Comparison of ENCODE assay signal across 12 mouse cellular contexts in genomic region chr3:151891336-151891735, GRCm38 (mm10). TPM values are rescaled to one million over a fixed set of nuclear protein-coding genes. Genes with fewer than 3 reads are reported as not detected.
DNase-seq lines count a peak whose midpoint lies in the region; ATAC-seq and TF ChIP-seq lines count a peak whose summit lies in the region.
"Had no signal": no experiment of that assay in that cellular context is flagged by ENCODE, and none has a peak within 500 bp of the region (broad histone marks: within the 10 kb centered on the region; RNA-seq: fewer than 3 reads in every experiment).

No protein-coding gene starts in this region.

- WGBS in forebrain, embryonic 10.5 days = 75% methylated on average over 3 of the region's 3 CpGs
- 73% methylated on average over 3 of the region's 3 CpGs for WGBS in forebrain, embryonic 12.5 days
- 55% methylated on average over 3 of the region's 3 CpGs for WGBS in intestine, embryonic 14.5 days
- WGBS in intestine, embryonic 16.5 days = 47% methylated on average over 3 of the region's 3 CpGs
- 62% methylated on average over 3 of the region's 3 CpGs for WGBS in neural tube, embryonic 15.5 days

- no peak for ATAC-seq in forebrain, embryonic 12.5 days (ENCODE audit: low FRiP score)
- no peak for ATAC-seq in intestine, embryonic 14.5 days (replicated peaks; ENCODE audit: low FRiP score, low TSS enrichment, low read depth)
- no peak for ATAC-seq in intestine, embryonic 16.5 days
- ATAC-seq in neural tube, embryonic 15.5 days (ENCODE audit: low FRiP score) = no peak

- no peaks in the 10 kb centered on the region for H3K36me3 ChIP-seq in forebrain, embryonic 10.5 days (replicated peaks)
- no peaks in the 10 kb centered on the region for H3K36me3 ChIP-seq in forebrain, embryonic 12.5 days (replicated peaks)
- no peaks in the 10 kb centered on the region for H3K36me3 ChIP-seq in intestine, embryonic 14.5 days (ENCODE audit: control insufficient read depth, insufficient read depth, low read length)
- no peaks in the 10 kb centered on the region for H3K36me3 ChIP-seq in intestine, embryonic 16.5 days (ENCODE audit: control insufficient read depth, insufficient read depth, low read length)
- H3K36me3 ChIP-seq in neural tube, embryonic 15.5 days = no peaks in the 10 kb centered on the region
- H3K36me3 ChIP-seq: hindbrain, embryonic 12.5 days; liver, embryonic 15.5 days had no signal

- H3K4me1 ChIP-seq in forebrain, embryonic 10.5 days = peaks cover 19% of the 10 kb centered on the region; the same call in 1 of the 2 replicates
- no peaks in the 10 kb centered on the region for H3K4me1 ChIP-seq in forebrain, embryonic 12.5 days
- peaks cover 22% of the 10 kb centered on the region for H3K4me1 ChIP-seq in intestine, embryonic 14.5 days (replicated peaks; ENCODE audit: control insufficient read depth, insufficient read depth, low read length)
- H3K4me1 ChIP-seq in intestine, embryonic 16.5 days (ENCODE audit: control insufficient read depth, insufficient read depth, low read length) = peaks cover 13% of the 10 kb centered on the region
- peaks cover 7% of the 10 kb centered on the region for H3K4me1 ChIP-seq in embryonic fibroblast, embryonic 13.5 days (ENCODE audit: control insufficient read depth, insufficient read depth, low read length)
- H3K4me1 ChIP-seq in neural tube, embryonic 15.5 days = peaks cover 7% of the 10 kb centered on the region
- H3K4me1 ChIP-seq: liver, embryonic 15.5 days had no signal

- H3K9me3 ChIP-seq in forebrain, embryonic 10.5 days = no peaks in the 10 kb centered on the region
- H3K9me3 ChIP-seq in forebrain, embryonic 12.5 days = no peaks in the 10 kb centered on the region
- H3K9me3 ChIP-seq in intestine, embryonic 14.5 days (ENCODE audit: control insufficient read depth, low read length) = no peaks in the 10 kb centered on the region
- H3K9me3 ChIP-seq in intestine, embryonic 16.5 days (ENCODE audit: control insufficient read depth, low read length) = no peaks in the 10 kb centered on the region
- no peaks in the 10 kb centered on the region for H3K9me3 ChIP-seq in neural tube, embryonic 15.5 days (replicated peaks)
- H3K9me3 ChIP-seq: hindbrain, embryonic 12.5 days; liver, embryonic 15.5 days had no signal

- no peak for TF ChIP-seq POLR2A in embryonic fibroblast, embryonic 13.5 days (IDR thresholded peaks at IDR 0.05; ENCODE audit: low read depth, low read length)

- no peak overlapping the region for H3K4me2 ChIP-seq in forebrain, embryonic 12.5 days
- H3K4me2 ChIP-seq in intestine, embryonic 14.5 days (ENCODE audit: low read length) = peak overlapping the region; percentile 25
- no peak overlapping the region for H3K4me2 ChIP-seq in intestine, embryonic 16.5 days (ENCODE audit: low read depth, low read length)
- H3K4me2 ChIP-seq in neural tube, embryonic 15.5 days = no peak overlapping the region
- H3K4me2 ChIP-seq: hindbrain, embryonic 12.5 days; liver, embryonic 15.5 days had no signal

- no peaks in the 10 kb centered on the region for H3K27me3 ChIP-seq in forebrain, embryonic 10.5 days (ENCODE audit: poor library complexity, severe bottlenecking)
- no peaks in the 10 kb centered on the region for H3K27me3 ChIP-seq in forebrain, embryonic 12.5 days
- no peaks in the 10 kb centered on the region for H3K27me3 ChIP-seq in intestine, embryonic 14.5 days (replicated peaks; ENCODE audit: control insufficient read depth, insufficient read depth, low read length)
- H3K27me3 ChIP-seq in intestine, embryonic 16.5 days (replicated peaks; ENCODE audit: control insufficient read depth, insufficient read depth, low read length) = no peaks in the 10 kb centered on the region
- H3K27me3 ChIP-seq in neural tube, embryonic 15.5 days (replicated peaks) = no peaks in the 10 kb centered on the region
- H3K27me3 ChIP-seq: hindbrain, embryonic 12.5 days; liver, embryonic 15.5 days had no signal

- no peak for DNase-seq in forebrain, embryonic 10.5 days (ENCODE audit: extremely low spot score, low spot score)
- DNase-seq in intestine, embryonic 14.5 days (ENCODE audit: low spot score) = no peak
- DNase-seq in 3T3-L1 (ENCODE audit: low read depth, low spot score) = peak; percentile 61
- no peak for DNase-seq in B cell, adult 2 months
- DNase-seq: spleen, adult 18-20 months; thymus, adult 2 months had no signal

- TF ChIP-seq CTCF in embryonic fibroblast, embryonic 13.5 days (IDR thresholded peaks at IDR 0.05; ENCODE audit: borderline replicate concordance, insufficient read depth, low read length) = no peak

- 0 out of 2 replicates have a peak overlapping the region, but pooled peaks have one; percentile 54 for H3K27ac ChIP-seq in forebrain, embryonic 10.5 days
- no peak overlapping the region for H3K27ac ChIP-seq in forebrain, embryonic 12.5 days
- peak overlapping the region; percentile 73 for H3K27ac ChIP-seq in intestine, embryonic 14.5 days (ENCODE audit: low read depth)
- no peak overlapping the region for H3K27ac ChIP-seq in intestine, embryonic 16.5 days (ENCODE audit: low read length)
- peak overlapping the region; percentile 88 for H3K27ac ChIP-seq in embryonic fibroblast, embryonic 13.5 days (ENCODE audit: insufficient read depth, low read length)
- H3K27ac ChIP-seq in neural tube, embryonic 15.5 days (replicated peaks) = no peak overlapping the region
- H3K27ac ChIP-seq: hindbrain, embryonic 12.5 days; liver, embryonic 15.5 days had no signal

- H3K4me3 ChIP-seq in forebrain, embryonic 10.5 days = no peak overlapping the region
- no peak overlapping the region for H3K4me3 ChIP-seq in forebrain, embryonic 12.5 days (replicated peaks)
- H3K4me3 ChIP-seq in intestine, embryonic 14.5 days (ENCODE audit: low read depth, low read length) = no peak overlapping the region
- H3K4me3 ChIP-seq in intestine, embryonic 16.5 days (ENCODE audit: low read length) = no peak overlapping the region
- H3K4me3 ChIP-seq in embryonic fibroblast, embryonic 13.5 days (ENCODE audit: insufficient read depth, low read length) = no peak overlapping the region
- no peak overlapping the region for H3K4me3 ChIP-seq in neural tube, embryonic 15.5 days (replicated peaks)
- H3K4me3 ChIP-seq: hindbrain, embryonic 12.5 days; liver, embryonic 15.5 days had no signal

- H3K9ac ChIP-seq in forebrain, embryonic 12.5 days = no peak overlapping the region
- H3K9ac ChIP-seq in intestine, embryonic 14.5 days (ENCODE audit: low read length) = no peak overlapping the region
- no peak overlapping the region for H3K9ac ChIP-seq in intestine, embryonic 16.5 days (ENCODE audit: low read depth, low read length)
- H3K9ac ChIP-seq in neural tube, embryonic 15.5 days (replicated peaks) = no peak overlapping the region
- H3K9ac ChIP-seq: hindbrain, embryonic 12.5 days; liver, embryonic 15.5 days had no signal

RNA-seq across cellular contexts. Expression of gene Ptgfr, which starts 53.9 kb away (rescaled TPM):
- 1.9 and 2.9 TPM in 2 replicates for polyA plus RNA-seq in forebrain, embryonic 10.5 days (2016; fragmentation: Nextera tagmentation; extraction: Ambion mirVana)
- 0.56 and 0.65 TPM in 2 replicates for polyA plus RNA-seq in forebrain, embryonic 12.5 days (2016; fragmentation: Nextera tagmentation; extraction: Ambion mirVana)
- polyA plus RNA-seq in intestine, embryonic 14.5 days (2014; fragmentation: Nextera tagmentation; extraction: Ambion mirVana) = 0.42 and 0.89 TPM in 2 replicates
- 0.21 and 0.40 TPM in 2 replicates for polyA plus RNA-seq in intestine, embryonic 16.5 days (2015; fragmentation: Nextera tagmentation; extraction: Ambion mirVana)
- polyA plus RNA-seq in embryonic fibroblast, embryonic 13.5 days (2011; ENCODE audit: insufficient read length, low read depth, missing spikeins) = 3.8 and 10.6 TPM in 2 replicates
- 1.7 and 1.8 TPM in 2 replicates for polyA plus RNA-seq in neural tube, embryonic 15.5 days (2015; fragmentation: Nextera tagmentation; extraction: Ambion mirVana)

Comparison
In these comparisons a context has a peak if more than half of its experiments do, and no peak if none do; other contexts are left out.
1. H3K27ac ChIP-seq: peak in forebrain, embryonic 10.5 days (single experiment), intestine, embryonic 14.5 days (single experiment) and embryonic fibroblast, embryonic 13.5 days (single experiment); none in forebrain, embryonic 12.5 days (single experiment), intestine, embryonic 16.5 days (single experiment) and neural tube, embryonic 15.5 days (single experiment).